Mouse (Mus musculus) spleen, postnatal 4 days (tissue): ENCODE data around the gene Slc2a1.

ENCODE experiments used
- DNase-seq, 2 experiments: peaks; one replicate each; pipeline ENCODE4 v3.0.0; 2022; ENCODE audit warnings: low spot score in 2 of 2

Slc2a1 gene

GRCm38 (mm10) chr4:119108495-119109408, at the start of gene Slc2a1:
Slc2a1 (plus strand) TSS chr4:119108711.
- DNase-seq: peak; percentile 85 to 91

- DNase-seq: no peak
Observed at GRCm38 (mm10) chr4:119066791-119067190, 41.7 kb upstream of the Slc2a1 start.

DNA sequence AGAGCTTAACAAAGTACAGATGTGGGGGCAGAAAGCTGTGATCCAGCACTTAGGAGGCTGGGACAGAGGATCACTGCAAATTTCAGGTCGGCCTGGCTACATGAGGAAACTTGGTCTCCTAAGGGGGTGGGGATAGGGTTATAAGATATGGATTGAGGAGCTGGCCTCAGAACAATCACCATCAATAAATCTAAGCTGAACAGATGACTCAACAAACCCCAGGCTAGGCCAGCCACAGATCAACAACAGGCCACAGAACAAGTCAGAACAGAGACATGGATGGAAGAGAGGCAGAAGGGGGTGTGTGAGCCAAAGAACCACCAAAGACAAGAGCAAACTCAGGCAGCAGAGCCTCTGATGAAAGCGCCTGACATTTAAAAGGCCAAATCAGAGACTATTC, 41.3 kb upstream of the Slc2a1 start:
- no peak for DNase-seq

- no peak for DNase-seq
Observed at GRCm38 (mm10) chr4:119068918-119069317, 39.6 kb upstream of the Slc2a1 start.

DNA sequence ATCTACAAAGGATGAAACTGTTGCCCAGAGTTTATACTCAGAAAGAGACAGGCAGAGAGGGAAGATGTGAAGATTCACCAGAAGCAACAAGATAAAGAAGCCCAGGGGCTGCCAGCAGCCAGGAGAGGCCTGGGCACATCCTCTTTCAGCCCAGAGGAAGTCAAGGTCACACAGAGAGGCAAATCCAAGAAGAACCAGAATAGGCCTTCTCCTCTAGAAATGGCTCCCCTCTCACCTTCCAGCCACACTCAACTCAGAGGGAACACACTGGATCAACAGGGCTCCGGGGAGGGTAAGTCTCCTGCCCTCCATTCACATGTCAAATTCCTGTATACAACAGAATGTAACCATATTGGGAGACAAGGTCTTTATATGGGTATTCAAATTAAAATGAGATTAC, 38.3 kb upstream of the Slc2a1 start:
- DNase-seq: no peak

GRCm38 (mm10) chr4:119070959-119071647, 37.4 kb upstream of the Slc2a1 start:
- DNase-seq: no peak

DNA sequence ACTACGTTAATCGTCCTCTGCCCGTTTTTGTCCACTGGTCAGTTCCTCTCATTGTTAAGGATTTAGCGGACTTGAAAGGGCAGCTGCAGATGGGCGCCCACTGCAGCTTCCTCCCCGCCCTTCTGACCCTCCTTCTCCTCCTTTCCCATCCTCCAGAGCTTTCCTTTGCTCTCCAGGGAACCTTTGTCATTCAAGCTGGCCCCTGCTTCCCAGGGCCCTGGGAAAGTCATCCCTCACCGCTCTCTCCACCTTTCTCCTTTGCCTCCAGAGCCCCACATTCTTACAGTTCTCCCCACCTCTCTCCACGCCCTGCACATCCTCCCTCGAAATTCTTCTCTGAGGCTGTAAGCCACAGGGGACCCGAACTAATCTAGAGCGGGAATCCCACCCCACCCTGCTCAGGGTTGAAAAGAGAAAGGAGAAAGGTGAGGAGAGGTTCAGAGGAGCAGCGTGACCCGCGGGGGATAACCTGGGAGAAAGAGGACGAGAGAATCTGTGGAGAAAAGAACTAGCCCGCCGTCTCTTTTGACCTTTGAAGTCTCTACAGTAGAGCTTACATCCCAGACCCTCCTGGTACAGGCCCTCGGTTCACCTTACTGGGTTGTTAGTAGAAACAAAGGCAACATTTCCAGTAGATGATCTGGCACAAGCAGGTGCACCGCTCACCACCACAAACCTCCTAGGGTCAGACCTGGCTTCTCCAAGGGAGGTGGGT, 36.7 kb upstream of the Slc2a1 start:
- no peak for DNase-seq

DNA sequence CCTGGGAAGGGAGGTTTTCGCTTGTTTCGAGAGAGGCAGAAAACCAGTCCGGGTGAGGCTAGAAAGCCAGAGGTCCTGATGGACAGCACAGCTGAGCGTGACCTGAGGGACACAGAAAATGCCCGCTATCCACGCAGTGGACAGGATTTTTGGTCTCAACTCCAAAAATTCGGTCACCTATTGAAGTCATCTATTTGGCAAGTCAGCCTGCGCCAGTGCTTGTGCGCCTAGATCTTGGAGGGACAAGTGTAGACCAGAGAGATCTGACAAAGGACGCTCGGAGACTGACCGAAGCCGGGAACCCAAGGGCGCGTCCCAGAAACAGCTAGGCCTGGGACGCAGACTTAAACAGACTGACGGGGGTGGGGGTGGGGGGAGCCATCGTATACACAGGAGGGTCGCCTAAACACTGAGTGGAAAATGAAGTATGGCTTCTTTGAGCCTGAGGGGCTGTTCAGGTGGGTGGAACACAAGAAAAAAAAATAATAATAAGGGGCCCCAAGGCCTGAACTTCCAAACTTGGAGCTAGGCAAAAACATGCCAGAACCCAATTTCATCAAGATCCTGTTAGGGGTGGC, 36.1 kb upstream of the Slc2a1 start:
- no peak for DNase-seq

DNA sequence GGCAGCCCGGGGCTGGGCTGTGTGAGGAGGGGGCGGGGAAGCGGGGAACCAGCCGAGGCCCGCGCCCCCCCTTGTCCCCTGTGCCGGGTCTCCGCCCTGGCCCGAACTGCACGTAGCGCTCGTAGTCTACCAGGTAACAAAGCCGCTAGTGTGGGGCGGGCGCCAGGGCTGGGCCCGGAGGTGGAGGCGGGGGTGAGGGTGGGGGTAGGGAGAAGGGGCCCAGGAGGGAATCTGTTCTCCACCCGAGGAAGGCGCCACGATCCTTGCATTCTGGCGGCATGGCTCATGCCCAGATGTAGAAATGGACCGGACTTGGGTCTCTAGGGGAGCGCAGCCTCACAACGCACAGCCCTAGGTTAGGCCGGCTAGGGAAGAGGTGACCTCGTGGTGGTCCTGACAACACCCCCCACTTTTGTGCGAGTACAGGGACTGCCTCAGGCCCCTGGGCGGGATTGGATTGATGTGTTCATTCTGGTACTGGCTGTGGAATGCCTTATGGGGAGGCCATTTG, 35.5 kb upstream of the Slc2a1 start:
- DNase-seq: no peak

DNA sequence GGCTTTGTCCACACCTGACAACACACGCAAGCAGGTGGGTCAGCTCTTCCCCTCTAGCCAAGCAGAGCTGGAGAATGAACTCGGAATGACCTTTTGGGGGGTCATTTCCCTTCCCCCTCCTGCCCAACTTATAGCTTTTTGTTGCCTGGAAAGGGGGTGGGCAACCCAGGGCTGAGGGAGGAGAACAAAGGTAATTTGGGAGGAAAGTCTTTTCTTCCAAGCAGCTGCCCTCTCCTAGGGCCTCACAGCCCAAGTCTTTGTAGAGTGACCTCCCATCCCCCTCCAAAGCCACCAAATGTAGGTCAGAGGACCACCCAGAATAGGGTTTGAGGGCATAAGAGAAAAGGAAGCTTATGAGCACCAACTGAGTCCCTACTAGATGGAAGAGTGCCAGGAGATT, 34.9 kb upstream of the Slc2a1 start:
- no peak for DNase-seq

DNA sequence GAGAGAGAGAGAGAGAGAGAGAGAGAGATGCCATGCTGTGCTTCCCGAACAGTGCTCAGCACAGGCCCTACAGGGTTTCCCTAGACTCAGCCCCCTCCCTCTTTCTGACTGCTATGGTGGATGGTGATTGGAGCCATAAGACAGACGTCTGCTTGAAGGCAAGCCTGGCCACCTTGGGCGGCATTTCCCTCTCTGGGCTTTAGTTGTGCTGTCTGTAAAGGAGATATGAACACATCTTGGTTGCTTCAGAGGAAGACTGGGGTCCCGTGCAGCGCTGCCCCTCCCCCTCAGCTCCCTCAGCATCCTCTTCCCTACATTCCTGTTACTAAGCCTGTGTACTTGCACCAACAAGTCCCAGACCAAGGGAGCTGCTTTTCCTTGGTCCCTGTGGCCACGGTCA, 33.9 kb upstream of the Slc2a1 start:
- DNase-seq: no peak

GRCm38 (mm10) chr4:119075273-119075672, 33.2 kb upstream of the Slc2a1 start:
- DNase-seq: no peak

GRCm38 (mm10) chr4:119076336-119076735, 32.2 kb upstream of the Slc2a1 start:
- DNase-seq: no peak

DNA sequence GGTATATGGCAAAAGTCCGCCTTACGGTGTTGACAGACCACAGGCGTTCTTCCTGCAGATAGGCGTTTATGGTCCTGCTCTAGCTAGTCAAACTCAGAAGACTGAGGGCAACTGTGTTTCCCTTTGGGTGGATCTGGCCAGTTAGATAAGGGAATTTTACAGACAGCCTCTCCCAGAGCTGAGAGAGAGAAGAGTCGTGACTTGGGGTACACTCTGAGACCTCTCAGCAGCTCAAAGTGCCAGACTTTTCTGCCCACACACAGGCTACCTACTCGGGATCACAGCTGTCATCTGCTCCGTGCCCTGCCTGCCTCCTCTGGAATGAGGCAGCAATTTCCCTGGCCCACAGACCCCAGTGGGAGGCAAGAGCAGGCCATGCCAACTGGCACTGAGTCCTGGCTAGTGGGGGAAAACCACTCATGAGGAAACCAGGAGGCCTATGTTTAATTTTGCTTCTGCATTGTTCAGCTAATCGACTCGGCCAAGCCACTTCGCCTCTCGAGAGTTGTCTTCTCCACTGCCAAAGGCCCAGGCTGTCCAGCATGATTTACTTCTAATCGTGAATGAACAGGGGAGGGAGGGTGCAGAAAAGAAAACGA, 31.3 kb upstream of the Slc2a1 start:
- no peak for DNase-seq

GRCm38 (mm10) chr4:119079928-119080327, 28.6 kb upstream of the Slc2a1 start:
- DNase-seq: no peak

DNA sequence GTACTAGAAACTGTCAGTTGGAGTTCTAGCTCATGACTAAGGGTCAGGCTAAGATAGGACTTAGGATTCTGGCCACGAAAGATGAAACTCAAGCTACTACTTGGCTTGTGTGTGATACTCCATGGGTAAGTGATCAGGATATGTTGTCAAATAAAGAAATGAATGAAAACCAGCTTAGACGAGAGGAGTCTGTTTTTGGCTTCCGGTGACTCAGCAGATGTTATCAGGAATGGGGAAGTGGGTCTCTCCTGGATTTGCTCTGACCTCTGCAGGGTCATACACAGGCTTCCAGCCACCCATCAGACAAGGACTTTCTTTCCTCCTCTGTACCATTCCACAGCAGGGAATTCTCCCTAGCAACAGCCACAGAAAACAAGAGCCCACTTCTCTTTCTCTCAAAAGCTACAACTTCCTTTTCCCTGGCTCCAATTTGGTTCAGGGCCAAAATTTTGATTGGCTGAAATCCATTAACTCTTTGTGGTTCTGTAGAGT, 25.7 kb upstream of the Slc2a1 start:
- no peak for DNase-seq

DNA sequence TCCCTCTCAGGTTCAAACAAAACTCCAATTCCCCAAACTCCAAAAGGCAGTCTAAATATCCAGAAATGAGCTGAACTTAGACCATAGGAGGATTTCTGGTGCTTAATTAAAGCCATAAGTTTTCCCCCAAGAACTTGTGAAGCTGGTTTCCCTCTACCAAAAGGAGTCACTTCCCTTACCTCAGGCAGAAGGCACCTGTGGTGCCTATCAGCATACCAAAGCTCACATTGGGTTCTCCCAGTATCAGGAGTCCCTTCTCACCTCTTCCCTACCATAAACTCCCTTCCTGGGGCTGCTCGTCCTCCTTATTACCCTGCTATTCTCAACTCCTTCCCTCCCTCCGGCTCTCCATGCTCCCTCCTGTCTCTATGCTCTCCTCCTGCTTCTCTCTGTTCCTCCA, 20.1 kb upstream of the Slc2a1 start:
- DNase-seq: no peak

DNA sequence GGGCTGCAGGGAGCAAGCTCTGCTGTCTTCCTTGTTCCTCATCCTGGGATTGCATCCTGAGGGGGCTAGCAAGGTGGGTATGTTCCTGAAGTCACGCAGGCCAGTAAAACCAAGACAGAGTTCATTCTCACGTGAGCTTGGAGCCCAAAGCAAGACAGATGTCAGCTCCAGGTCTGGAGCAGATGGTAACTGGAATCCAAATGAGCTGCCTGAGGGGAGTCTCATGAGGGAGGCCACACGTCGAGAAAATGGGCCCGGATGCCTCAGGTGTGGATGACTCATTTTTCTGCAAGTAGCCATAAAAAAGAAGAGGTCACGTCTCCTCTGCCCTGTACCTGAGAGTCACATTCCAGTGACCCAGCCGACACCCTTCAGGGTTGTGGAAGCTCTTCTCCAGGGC, 14.6 kb upstream of the Slc2a1 start:
- no peak for DNase-seq

- DNase-seq: no peak
Observed at GRCm38 (mm10) chr4:119094987-119095386, 13.5 kb upstream of the Slc2a1 start.

GRCm38 (mm10) chr4:119096401-119096800, 12.1 kb upstream of the Slc2a1 start:
- DNase-seq: no peak

DNA sequence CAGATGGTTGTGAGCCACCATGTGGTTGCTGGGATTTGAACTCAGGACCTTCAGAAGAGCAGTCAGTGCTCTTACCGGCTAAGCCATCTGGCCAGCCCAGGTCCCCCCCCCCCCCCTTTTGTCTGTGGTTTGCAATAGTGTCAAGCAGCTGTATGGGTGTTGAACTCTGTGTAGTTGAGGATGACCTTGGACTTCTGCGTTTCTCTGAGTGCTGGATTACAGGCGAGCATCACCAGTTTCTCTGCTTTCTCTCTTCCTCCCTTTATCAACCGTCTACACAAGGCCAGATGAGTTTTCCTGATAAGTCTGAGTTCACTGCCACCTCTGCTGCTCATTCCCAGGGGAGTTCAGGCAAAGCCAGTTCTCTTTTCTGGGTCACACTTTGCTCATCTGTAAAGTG, 11.1 kb upstream of the Slc2a1 start:
- no peak for DNase-seq
